Mouse (Mus musculus) stomach, embryonic 14.5 days (tissue): ENCODE measurements at regions not wholly inside any gene's neighbourhood (a gene's known extent, or its start where the extent isn't known, plus 50 kb on each side); places are given as distances from the start of the nearest gene placed in this dataset.

Experiments used
- ATAC-seq: fragments of 200-750 bp; cut with Nextera tagmentation; 2 replicates; pipeline ENCODE4 v1.8.0; 2017; ENCODE audit warnings: low read depth, moderate TSS enrichment; ENCODE audit not compliant: insufficient number of reproducible peaks, insufficient read depth, low FRiP score
- H3K27ac ChIP-seq: fragments of 300-500 bp; sonication (generic); 2 replicates; pipeline ENCODE4 v1.5.1; 2014; ENCODE audit warnings: mild to moderate bottlenecking, low read length, moderate library complexity, mixed read lengths
- H3K27me3 ChIP-seq: fragments of 300-500 bp; sonication (generic); 2 replicates; pipeline ENCODE4 v1.6.1; 2014; ENCODE audit warnings: low read length, control low read depth, mixed read lengths; ENCODE audit not compliant: control insufficient read depth, insufficient read depth
- H3K36me3 ChIP-seq: fragments of 300-500 bp; sonication (generic); 2 replicates; pipeline ENCODE4 v1.6.1; 2014; ENCODE audit warnings: mild to moderate bottlenecking, control low read depth, low read length, moderate library complexity, mixed read lengths; ENCODE audit not compliant: control insufficient read depth, insufficient read depth
- H3K4me1 ChIP-seq: fragments of 300-500 bp; sonication (generic); 2 replicates; pipeline ENCODE4 v1.6.1; 2014; ENCODE audit warnings: low read length, control low read depth, mixed read lengths; ENCODE audit not compliant: control insufficient read depth, insufficient read depth
- H3K4me2 ChIP-seq: fragments of 300-500 bp; sonication (generic); replicated peaks from 2 replicates; pipeline ENCODE4 v1.6.1; 2014; ENCODE audit warnings: low read depth, low read length, control low read depth
- H3K4me3 ChIP-seq: fragments of 300-500 bp; sonication (generic); 2 replicates; pipeline ENCODE4 v1.5.1; 2014; ENCODE audit warnings: low read depth, low read length, control low read depth
- H3K9ac ChIP-seq: fragments of 300-500 bp; sonication (generic); replicated peaks from 2 replicates; pipeline ENCODE4 v1.6.1; 2014; ENCODE audit warnings: low read depth, mild to moderate bottlenecking, control low read depth, low read length, moderate library complexity, mixed read lengths
- H3K9me3 ChIP-seq: fragments of 300-500 bp; sonication (generic); 2 replicates; pipeline ENCODE4 v1.6.1; 2016; ENCODE audit warnings: low read depth, low read length, control low read depth; ENCODE audit not compliant: control insufficient read depth
- WGBS: fragments of 180-500 bp; shearing (Covaris S2); extraction: QIAGEN DNeasy Blood & Tissue Kit; methylation state at CpG from one replicate; pipeline ENCODE4 v1.1.7; 2014; 5-methylcytosine and 5-hydroxymethylcytosine counted together

DNA sequence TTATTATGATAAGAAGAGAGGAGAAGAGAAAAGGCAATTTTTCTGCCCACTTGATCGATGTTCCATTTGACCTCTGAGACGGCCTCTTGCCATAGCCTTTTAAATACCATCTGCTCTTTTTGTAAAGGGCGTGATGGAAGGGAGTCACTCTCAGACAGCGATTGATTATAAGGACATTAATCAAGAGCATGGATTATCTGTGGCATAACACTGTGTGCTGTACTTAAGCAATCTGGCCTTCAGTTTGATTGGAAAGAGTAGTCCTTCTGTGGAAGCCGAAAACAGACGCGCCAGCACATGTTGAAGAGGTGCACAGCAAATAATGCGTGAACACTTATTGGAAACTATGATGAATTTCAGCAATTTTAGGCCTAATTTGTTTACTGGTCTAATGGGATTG lies 685.4 kb upstream of the Robo1 start:
- no peak overlapping the region for H3K27ac ChIP-seq
- H3K4me3 ChIP-seq: no peak overlapping the region
- H3K4me2 ChIP-seq: no peak overlapping the region
- no peak for ATAC-seq
- WGBS: 56% methylated on average over 8 of the region's 8 CpGs
- no peaks in the 10 kb centered on the region for H3K27me3 ChIP-seq
- no peaks in the 10 kb centered on the region for H3K9me3 ChIP-seq
- no peaks in the 10 kb centered on the region for H3K36me3 ChIP-seq
- no peaks in the 10 kb centered on the region for H3K4me1 ChIP-seq
- no peak overlapping the region for H3K9ac ChIP-seq

DNA sequence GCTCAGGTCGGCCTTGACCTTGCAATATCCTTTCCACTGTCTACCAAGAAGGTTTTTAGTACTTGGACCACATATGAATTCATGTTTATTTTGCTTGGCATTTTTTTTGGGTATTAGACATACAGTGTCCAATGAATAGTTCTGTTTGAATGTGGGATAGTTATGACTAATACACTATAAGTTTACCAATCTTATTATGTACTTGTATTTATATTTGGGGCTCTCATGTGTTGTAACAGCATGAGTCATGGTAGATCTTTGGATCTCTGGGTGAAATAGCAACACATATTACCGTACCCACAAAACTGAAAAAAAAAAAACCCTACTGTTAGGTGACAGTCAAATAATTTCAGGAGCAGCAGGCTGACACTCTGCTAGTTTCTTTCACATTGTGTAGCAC lies 667.7 kb upstream of the Robo1 start:
- 83% methylated on average over 2 of the region's 2 CpGs for WGBS
- no peaks in the 10 kb centered on the region for H3K27me3 ChIP-seq
- H3K9me3 ChIP-seq: no peaks in the 10 kb centered on the region
- no peak overlapping the region for H3K27ac ChIP-seq
- no peak overlapping the region for H3K4me2 ChIP-seq
- H3K4me3 ChIP-seq: no peak overlapping the region
- H3K9ac ChIP-seq: no peak overlapping the region
- no peak for ATAC-seq
- no peaks in the 10 kb centered on the region for H3K36me3 ChIP-seq
- H3K4me1 ChIP-seq: no peaks in the 10 kb centered on the region

DNA sequence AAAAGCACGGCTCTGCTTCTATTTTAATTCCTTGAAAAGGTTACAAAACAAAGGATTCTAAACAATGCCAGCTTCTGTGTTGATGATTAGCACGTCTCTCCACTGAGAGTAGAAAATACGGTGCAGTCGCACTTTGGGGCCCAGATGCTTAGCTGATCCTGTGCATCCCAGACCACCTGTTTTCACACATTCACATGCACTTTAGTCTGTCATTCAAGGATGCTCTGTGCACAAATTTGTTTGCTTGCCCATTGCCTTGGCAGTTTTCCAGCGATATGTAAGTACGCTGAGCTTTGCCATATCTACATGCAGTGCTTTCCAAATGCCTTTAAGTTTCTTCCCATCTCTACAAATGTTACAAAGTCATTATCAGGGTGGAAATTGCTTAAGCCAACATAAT lies 664.9 kb upstream of the Robo1 start:
- Histone ChIP-seq H3K27me3 (no peaks in the 10 kb centered on the region), H3K36me3 (no peaks in the 10 kb centered on the region), H3K9ac (no peak overlapping the region), H3K27ac (no peak overlapping the region), H3K4me3 (no peak overlapping the region), H3K9me3 (no peaks in the 10 kb centered on the region), H3K4me2 (no peak overlapping the region), H3K4me1 (no peaks in the 10 kb centered on the region)
- WGBS: 70% methylated on average over 6 of the region's 6 CpGs
- ATAC-seq: no peak

DNA sequence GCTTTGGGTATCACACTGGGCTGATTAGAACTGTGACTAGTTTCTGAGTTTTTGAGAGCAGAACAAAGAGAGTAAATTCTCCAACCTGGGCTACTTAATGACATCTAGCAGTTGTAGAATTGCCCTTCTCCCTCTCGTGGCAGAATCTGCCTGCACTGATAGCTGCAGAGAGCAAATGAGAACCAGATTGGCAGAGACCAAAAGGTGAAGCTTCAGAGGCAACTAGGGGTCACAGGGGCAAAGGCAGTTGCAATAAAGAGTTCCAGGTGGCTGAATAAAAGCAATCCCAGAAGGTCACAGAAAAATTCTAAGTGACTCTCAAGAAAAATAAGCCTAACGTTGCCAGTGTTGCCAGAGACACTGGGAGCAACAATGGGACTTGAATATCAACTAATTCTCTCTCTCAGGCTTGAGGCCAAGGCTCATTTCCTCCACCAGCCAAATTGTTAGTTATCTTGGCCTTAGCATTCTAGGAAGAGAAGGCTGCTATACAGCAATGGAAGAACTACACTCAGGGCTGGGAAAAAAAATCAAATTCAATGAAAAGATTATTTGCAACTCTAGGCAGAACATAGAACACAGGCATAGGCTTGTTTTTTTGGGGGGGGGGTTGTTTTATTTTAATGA lies 629.9 kb upstream of the Robo1 start:
- no peak overlapping the region for H3K4me3 ChIP-seq
- no peaks in the 10 kb centered on the region for H3K4me1 ChIP-seq
- 9% methylated on average over 2 of the region's 2 CpGs for WGBS
- H3K27ac ChIP-seq: no peak overlapping the region
- no peak overlapping the region for H3K9ac ChIP-seq
- H3K27me3 ChIP-seq: no peaks in the 10 kb centered on the region
- no peak for ATAC-seq
- H3K9me3 ChIP-seq: no peaks in the 10 kb centered on the region
- H3K36me3 ChIP-seq: no peaks in the 10 kb centered on the region
- H3K4me2 ChIP-seq: no peak overlapping the region

DNA sequence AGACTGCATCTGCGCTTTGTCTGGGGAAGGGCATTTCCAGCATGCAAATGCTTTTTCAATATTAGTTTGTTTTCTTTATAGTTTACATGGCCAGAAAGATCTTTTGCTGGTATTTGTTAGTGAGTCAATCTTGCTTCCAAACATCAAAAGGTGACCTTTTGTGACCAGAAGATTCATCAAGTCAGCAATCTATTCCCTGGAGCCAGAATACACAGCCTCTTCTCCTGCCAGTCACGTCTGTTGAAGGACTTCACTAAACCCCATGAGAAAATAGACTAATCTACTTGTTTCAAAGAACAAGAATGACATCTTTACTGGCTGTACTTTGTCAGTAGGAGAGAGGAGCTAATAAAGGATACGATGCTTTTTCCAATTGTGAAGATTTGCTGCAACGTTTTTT lies 614.6 kb upstream of the Robo1 start:
- H3K9me3 ChIP-seq: no peaks in the 10 kb centered on the region
- no peak for ATAC-seq

DNA sequence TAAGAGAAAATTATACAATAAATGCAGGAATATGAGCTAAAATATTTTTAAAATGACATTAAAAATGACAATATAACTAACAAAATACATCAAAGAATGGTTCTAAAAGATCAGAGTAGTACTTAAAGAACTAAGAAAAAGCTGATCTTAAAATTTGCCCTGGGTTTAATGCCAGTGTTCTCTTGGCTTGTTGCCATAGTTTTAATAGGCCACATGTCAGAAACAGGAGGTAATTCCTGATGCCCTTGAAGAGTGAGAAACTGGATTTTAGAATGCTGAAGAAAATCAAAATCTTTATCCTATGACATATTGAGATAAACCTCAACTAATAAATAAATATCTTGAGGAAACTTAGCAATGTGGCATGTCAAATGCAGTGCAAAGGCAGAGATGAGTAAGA lies 602.3 kb upstream of the Robo1 start:
- ATAC-seq: no peak
- H3K36me3 ChIP-seq: no peaks in the 10 kb centered on the region
- no peaks in the 10 kb centered on the region for H3K9me3 ChIP-seq
- no peak overlapping the region for H3K9ac ChIP-seq
- H3K4me1 ChIP-seq: no peaks in the 10 kb centered on the region
- H3K27ac ChIP-seq: no peak overlapping the region
- H3K4me2 ChIP-seq: no peak overlapping the region
- no peak overlapping the region for H3K4me3 ChIP-seq
- H3K27me3 ChIP-seq: no peaks in the 10 kb centered on the region

More for the DNA sequence above, 614.6 kb upstream of the Robo1 start:
- Histone ChIP-seq H3K4me1 (no peaks in the 10 kb centered on the region), H3K27ac (no peak overlapping the region), H3K27me3 (no peaks in the 10 kb centered on the region), H3K9ac (no peak overlapping the region), H3K36me3 (no peaks in the 10 kb centered on the region), H3K4me3 (no peak overlapping the region), H3K4me2 (no peak overlapping the region)
- WGBS: 48% methylated on average over 4 of the region's 4 CpGs

DNA sequence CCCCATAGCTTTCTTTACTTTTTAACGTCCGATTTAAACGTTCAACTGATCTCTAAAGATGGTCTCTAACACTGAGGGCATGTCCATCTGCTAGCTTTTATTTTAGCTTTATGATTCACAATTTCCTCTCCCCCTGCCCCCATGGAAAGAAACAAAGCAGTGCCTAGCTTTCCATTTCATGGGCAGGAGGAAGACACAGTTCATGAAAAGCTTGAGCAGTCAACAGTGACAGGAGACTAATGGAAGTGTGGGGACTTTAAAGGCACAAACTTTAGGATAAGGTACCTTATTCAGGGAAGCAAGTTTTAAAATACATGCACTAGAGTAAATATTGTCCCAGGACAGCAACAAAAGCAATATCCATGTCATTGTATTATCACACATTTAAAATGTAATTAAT lies 598.4 kb upstream of the Robo1 start:
- ATAC-seq: no peak
- Histone ChIP-seq H3K27ac (no peak overlapping the region), H3K4me2 (no peak overlapping the region), H3K4me3 (no peak overlapping the region), H3K36me3 (no peaks in the 10 kb centered on the region), H3K27me3 (no peaks in the 10 kb centered on the region), H3K9me3 (no peaks in the 10 kb centered on the region), H3K4me1 (no peaks in the 10 kb centered on the region), H3K9ac (no peak overlapping the region)
- WGBS: 84% methylated on average over 3 of the region's 3 CpGs

DNA sequence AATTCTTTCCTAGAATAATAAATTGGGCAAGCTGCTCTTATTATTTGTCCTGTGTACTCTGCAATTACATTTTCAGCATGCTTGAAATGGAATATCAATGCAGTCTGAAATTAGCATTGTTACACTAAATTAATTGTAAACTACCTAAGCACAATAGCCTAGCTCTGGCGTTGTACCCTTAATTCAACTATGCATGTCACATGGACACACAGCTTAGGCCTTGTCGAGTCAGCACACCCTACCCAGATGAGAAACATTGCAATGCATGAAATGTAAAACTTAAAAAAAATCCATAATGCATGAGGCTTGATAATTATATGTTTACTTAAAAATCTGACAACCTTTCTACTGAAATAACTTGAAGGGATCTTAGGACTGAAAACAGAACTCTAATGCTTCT lies 596.2 kb upstream of the Robo1 start:
- ATAC-seq: no peak
- no peaks in the 10 kb centered on the region for H3K27me3 ChIP-seq
- H3K9me3 ChIP-seq: no peaks in the 10 kb centered on the region
- H3K4me2 ChIP-seq: no peak overlapping the region
- H3K4me3 ChIP-seq: no peak overlapping the region
- WGBS: 78% methylated on average over 2 of the region's 2 CpGs
- no peaks in the 10 kb centered on the region for H3K36me3 ChIP-seq
- H3K9ac ChIP-seq: no peak overlapping the region
- no peaks in the 10 kb centered on the region for H3K4me1 ChIP-seq
- no peak overlapping the region for H3K27ac ChIP-seq

DNA sequence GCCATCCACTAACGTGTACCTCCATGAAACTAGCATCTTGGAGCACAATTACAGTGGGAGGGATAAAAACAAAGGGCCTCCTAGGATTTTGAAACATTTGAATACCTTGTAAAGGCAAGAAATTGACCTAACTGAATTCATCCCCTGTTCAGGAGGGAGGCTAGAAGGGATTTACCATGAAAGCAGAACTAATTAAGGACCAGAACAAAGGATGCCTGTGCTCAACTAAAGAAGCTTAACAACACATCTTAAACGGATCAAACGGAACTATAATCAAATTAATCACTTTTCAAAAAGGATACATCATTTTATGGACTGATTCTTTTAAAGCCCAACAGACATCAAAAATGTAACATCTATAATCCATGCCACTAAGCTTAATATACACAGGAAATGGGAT lies 590.9 kb upstream of the Robo1 start:
- WGBS: 60% methylated on average over 3 of the region's 3 CpGs
- H3K36me3 ChIP-seq: no peaks in the 10 kb centered on the region

More for the DNA sequence above, 590.9 kb upstream of the Robo1 start:
- Histone ChIP-seq H3K27me3 (no peaks in the 10 kb centered on the region), H3K4me3 (no peak overlapping the region), H3K9me3 (no peaks in the 10 kb centered on the region), H3K27ac (no peak overlapping the region), H3K4me2 (no peak overlapping the region), H3K9ac (no peak overlapping the region), H3K4me1 (no peaks in the 10 kb centered on the region)
- ATAC-seq: no peak
